Comparison of ENCODE assay signal across 10 mouse cellular contexts in the genomic region with DNA sequence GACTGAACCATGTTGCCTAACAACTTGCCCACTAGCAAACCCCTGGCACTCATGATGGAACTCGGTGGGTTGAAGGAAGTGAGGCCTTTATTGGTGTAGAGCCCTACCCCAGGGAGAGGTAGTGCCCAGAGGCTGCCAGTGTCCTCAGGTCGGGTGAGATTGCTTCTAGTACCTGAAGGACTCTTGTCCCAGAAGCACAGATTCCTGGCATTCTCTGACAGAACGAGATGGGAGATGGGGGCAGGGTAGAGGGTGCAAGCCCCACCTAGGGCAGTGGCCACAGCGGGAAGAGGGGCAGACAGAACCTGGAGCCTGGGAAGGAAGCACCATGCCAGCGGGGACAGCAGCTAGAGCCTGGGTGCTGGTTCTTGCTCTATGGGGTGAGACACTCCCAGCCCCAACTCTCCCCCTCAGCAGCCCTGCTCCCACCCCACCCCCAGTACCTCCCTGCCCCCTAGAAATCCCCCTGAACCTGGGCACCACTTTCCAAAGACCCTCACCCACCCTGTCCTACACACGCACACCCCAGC. TPM values are rescaled to one million over a fixed set of nuclear protein-coding genes. Genes with fewer than 3 reads are reported as not detected.
DNase-seq lines count a peak whose midpoint lies in the region; ATAC-seq and TF ChIP-seq lines count a peak whose summit lies in the region.
"Had no signal": no experiment of that assay in that cellular context is flagged by ENCODE, and none has a peak within 500 bp of the region (broad histone marks: within the 10 kb centered on the region; RNA-seq: fewer than 3 reads in every experiment).

A gene (plus strand): TSS at position 297 of the 530 bp plus-strand sequence.

- 21% methylated on average over 5 of the region's 6 CpGs for WGBS in midbrain, embryonic 12.5 days
- 16% methylated on average over 6 of the region's 6 CpGs for WGBS in midbrain, postnatal 0 days
- 12% methylated on average over 6 of the region's 6 CpGs for WGBS in limb, embryonic 10.5 days

- H3K4me3 ChIP-seq in gastrocnemius, adult 2 months = no peak within 1 kb of the TSS
- H3K4me3 ChIP-seq in midbrain, embryonic 12.5 days = no peak within 1 kb of the TSS
- no peak within 1 kb of the TSS for H3K4me3 ChIP-seq in midbrain, postnatal 0 days (ENCODE audit: low read depth, low read length)
- H3K4me3 ChIP-seq in limb, embryonic 10.5 days = no peak within 1 kb of the TSS
- H3K4me3 ChIP-seq: layer of hippocampus, adult 2 months had no signal

- ATAC-seq in midbrain, embryonic 12.5 days (ENCODE audit: low FRiP score, low read depth) = no peak
- no peak for ATAC-seq in midbrain, postnatal 0 days (ENCODE audit: low FRiP score)
- ATAC-seq in neutrophil, adult 5-6 weeks (ENCODE audit: extremely low read depth, insufficient number of reproducible peaks, low FRiP score, poor library complexity, severe bottlenecking) = no peak

- no peaks in the 10 kb centered on the region for H3K27me3 ChIP-seq in midbrain, embryonic 12.5 days
- no peaks in the 10 kb centered on the region for H3K27me3 ChIP-seq in midbrain, postnatal 0 days (ENCODE audit: insufficient read depth, low read length)
- no peaks in the 10 kb centered on the region for H3K27me3 ChIP-seq in limb, embryonic 10.5 days (ENCODE audit: low read depth, poor library complexity, severe bottlenecking)

- H3K36me3 ChIP-seq in midbrain, embryonic 12.5 days = peaks cover 45% of the 10 kb centered on the region
- H3K36me3 ChIP-seq in midbrain, postnatal 0 days (ENCODE audit: insufficient read depth, low read length) = peaks cover 22% of the 10 kb centered on the region
- H3K36me3 ChIP-seq in limb, embryonic 10.5 days = peaks cover 54% of the 10 kb centered on the region

- DNase-seq in gastrocnemius, adult 2 months = no peak
- no peak for DNase-seq in gastrocnemius, adult 18-20 months (ENCODE audit: low spot score)
- DNase-seq in midbrain, postnatal 0 days (ENCODE audit: low spot score) = no peak
- DNase-seq in limb, embryonic 10.5 days (ENCODE audit: low spot score) = no peak
- DNase-seq in adrenal gland, postnatal 36 days = no peak
- DNase-seq in layer of hippocampus, adult 9-10 months (ENCODE audit: low spot score) = no peak
- DNase-seq: gastrocnemius, postnatal 25 days had no signal

- no peak for TF ChIP-seq CTCF in gastrocnemius, adult 2 months (IDR thresholded peaks at IDR 0.05)
- TF ChIP-seq CTCF in midbrain, postnatal 0 days (IDR thresholded peaks at IDR 0.05) = no peak

- H3K9me3 ChIP-seq in midbrain, embryonic 12.5 days = no peaks in the 10 kb centered on the region
- no peaks in the 10 kb centered on the region for H3K9me3 ChIP-seq in midbrain, postnatal 0 days (ENCODE audit: low read length)
- no peaks in the 10 kb centered on the region for H3K9me3 ChIP-seq in limb, embryonic 10.5 days (replicated peaks)

- peak within 1 kb of the TSS; percentile 16; the same call in 1 of the 2 replicates for H3K27ac ChIP-seq in gastrocnemius, adult 2 months
- peak within 1 kb of the TSS; percentile 39 for H3K27ac ChIP-seq in midbrain, embryonic 12.5 days (replicated peaks)
- no peak within 1 kb of the TSS for H3K27ac ChIP-seq in midbrain, postnatal 0 days (ENCODE audit: low read depth, low read length)
- H3K27ac ChIP-seq in limb, embryonic 10.5 days = peak within 1 kb of the TSS; percentile 51; the same call in 1 of the 2 replicates
- H3K27ac ChIP-seq: layer of hippocampus, adult 2 months had no signal

- H3K9ac ChIP-seq in midbrain, embryonic 12.5 days (replicated peaks) = peak within 1 kb of the TSS; percentile 34
- H3K9ac ChIP-seq in midbrain, postnatal 0 days (replicated peaks; ENCODE audit: low read length, poor library complexity, severe bottlenecking) = no peak within 1 kb of the TSS

- H3K4me2 ChIP-seq in midbrain, embryonic 12.5 days (replicated peaks) = no peak within 1 kb of the TSS
- H3K4me2 ChIP-seq in midbrain, postnatal 0 days (ENCODE audit: low read depth, low read length, poor library complexity, severe bottlenecking) = no peak within 1 kb of the TSS

- intact Hi-C loops in gastrocnemius, adult 2 months (cut with DNase I) = no loop called here

- peaks cover 56% of the 10 kb centered on the region for H3K4me1 ChIP-seq in midbrain, embryonic 12.5 days
- H3K4me1 ChIP-seq in midbrain, postnatal 0 days (ENCODE audit: insufficient read depth, low read length) = peaks cover 10% of the 10 kb centered on the region; the same call in 1 of the 2 replicates
- peaks cover 62% of the 10 kb centered on the region for H3K4me1 ChIP-seq in limb, embryonic 10.5 days

RNA-seq across cellular contexts. Expression of the gene that starts here (rescaled TPM):
- under 1 TPM in 1 of 2 experiments, not detected in 1; 0.31 TPM for total RNA-seq in gastrocnemius, adult 2 months (2021)
- total RNA-seq in gastrocnemius, adult 18-20 months (2021) = not detected
- 2.2 and 2.3 TPM in 2 replicates for polyA plus RNA-seq in midbrain, embryonic 12.5 days (2016; fragmentation: Nextera tagmentation; extraction: Ambion mirVana)
- 1.7 and 2.1 TPM in 2 replicates for total RNA-seq in midbrain, postnatal 0 days (2014; rRNA removed)
- 1.6 and 2.0 TPM in 2 replicates for polyA plus RNA-seq in midbrain, postnatal 0 days (2015; fragmentation: Nextera tagmentation; extraction: Ambion mirVana)
- polyA plus RNA-seq in limb, embryonic 10.5 days (2016; fragmentation: Nextera tagmentation; extraction: Ambion mirVana) = 2.6 and 3.6 TPM in 2 replicates
- total RNA-seq in neutrophil, adult 5-6 weeks (2017) = 15.7 and 19.8 TPM in 2 replicates
- under 1 TPM; 0.82 to 0.99 TPM for total RNA-seq in adrenal gland, postnatal 36 days (2021)
